Mouse (Mus musculus): ENCODE measurements at regions not wholly inside any gene's neighbourhood (a gene's known extent, or its start where the extent isn't known, plus 50 kb on each side); places are given as distances from the start of the nearest gene placed in this dataset.

GRCm38 (mm10) chr3:143411655-143412054 is 529.9 kb upstream of the Pkn2 start:
- H3K4me1 ChIP-seq (replicated peaks; ENCODE audit: control insufficient read depth, insufficient read depth, low read length) = no peaks in the 10 kb centered on the region
- H3K4me2 ChIP-seq (replicated peaks; ENCODE audit: low read depth) = no peak overlapping the region
- ATAC-seq = no peak
- no peak for TF ChIP-seq CTCF (IDR thresholded peaks at IDR 0.05; ENCODE audit: low read depth)
- no peak overlapping the region for H3K4me3 ChIP-seq (ENCODE audit: low read depth, low read length)
- H3K27me3 ChIP-seq (replicated peaks; ENCODE audit: control insufficient read depth, insufficient read depth, low read length) = no peaks in the 10 kb centered on the region
- H3K36me3 ChIP-seq (ENCODE audit: control insufficient read depth, insufficient read depth) = no peaks in the 10 kb centered on the region
- H3K9me3 ChIP-seq (ENCODE audit: control insufficient read depth) = no peaks in the 10 kb centered on the region
- 72% methylated on average over 4 of the region's 4 CpGs for WGBS
- no peak overlapping the region for H3K9ac ChIP-seq (ENCODE audit: low read depth, low read length)
- H3K27ac ChIP-seq (ENCODE audit: low read depth, low read length) = no peak overlapping the region

GRCm38 (mm10) chr3:143398966-143399365 is 517.2 kb upstream of the Pkn2 start:
- 88% methylated on average over 2 of the region's 2 CpGs for WGBS
- no peak overlapping the region for H3K27ac ChIP-seq (ENCODE audit: low read depth, low read length)
- no peaks in the 10 kb centered on the region for H3K27me3 ChIP-seq (replicated peaks; ENCODE audit: control insufficient read depth, insufficient read depth, low read length)
- H3K4me2 ChIP-seq (replicated peaks; ENCODE audit: low read depth) = no peak overlapping the region
- H3K4me1 ChIP-seq (replicated peaks; ENCODE audit: control insufficient read depth, insufficient read depth, low read length) = no peaks in the 10 kb centered on the region
- no peak for ATAC-seq
- no peak for TF ChIP-seq CTCF (IDR thresholded peaks at IDR 0.05; ENCODE audit: low read depth)
- no peak overlapping the region for H3K4me3 ChIP-seq (ENCODE audit: low read depth, low read length)
- H3K9me3 ChIP-seq (ENCODE audit: control insufficient read depth) = no peaks in the 10 kb centered on the region
- no peak overlapping the region for H3K9ac ChIP-seq (ENCODE audit: low read depth, low read length)
- H3K36me3 ChIP-seq (ENCODE audit: control insufficient read depth, insufficient read depth) = no peaks in the 10 kb centered on the region

- no peaks in the 10 kb centered on the region for H3K4me1 ChIP-seq (replicated peaks; ENCODE audit: control insufficient read depth, insufficient read depth, low read length)
- no peaks in the 10 kb centered on the region for H3K9me3 ChIP-seq (ENCODE audit: control insufficient read depth)
- no peak overlapping the region for H3K4me2 ChIP-seq (replicated peaks; ENCODE audit: low read depth)
- no peaks in the 10 kb centered on the region for H3K36me3 ChIP-seq (ENCODE audit: control insufficient read depth, insufficient read depth)
- no peaks in the 10 kb centered on the region for H3K27me3 ChIP-seq (replicated peaks; ENCODE audit: control insufficient read depth, insufficient read depth, low read length)
- no peak for TF ChIP-seq CTCF (IDR thresholded peaks at IDR 0.05; ENCODE audit: low read depth)
- ATAC-seq = no peak
- no peak overlapping the region for H3K4me3 ChIP-seq (ENCODE audit: low read depth, low read length)
- H3K9ac ChIP-seq (ENCODE audit: low read depth, low read length) = no peak overlapping the region
- WGBS = 85% methylated on average over 1 of the region's 1 CpGs
- no peak overlapping the region for H3K27ac ChIP-seq (ENCODE audit: low read depth, low read length)
Measured at GRCm38 (mm10) chr3:143384357-143384756, 502.6 kb upstream of the Pkn2 start.

- Histone ChIP-seq H3K27ac (ENCODE audit: low read depth, low read length) (no peak overlapping the region), H3K27me3 (replicated peaks; ENCODE audit: control insufficient read depth, insufficient read depth, low read length) (no peaks in the 10 kb centered on the region), H3K4me3 (ENCODE audit: low read depth, low read length) (no peak overlapping the region), H3K36me3 (ENCODE audit: control insufficient read depth, insufficient read depth) (no peaks in the 10 kb centered on the region), H3K9me3 (ENCODE audit: control insufficient read depth) (no peaks in the 10 kb centered on the region), H3K9ac (ENCODE audit: low read depth, low read length) (no peak overlapping the region), H3K4me1 (replicated peaks; ENCODE audit: control insufficient read depth, insufficient read depth, low read length) (no peaks in the 10 kb centered on the region), H3K4me2 (replicated peaks; ENCODE audit: low read depth) (no peak overlapping the region)
- ATAC-seq = 0 out of 2 replicates have a peak, but pooled peaks have one; percentile 43
- WGBS = 5% methylated on average over 13 of the region's 13 CpGs
- peak; percentile 97 for TF ChIP-seq CTCF (IDR thresholded peaks at IDR 0.05; ENCODE audit: low read depth)
Measured at GRCm38 (mm10) chr3:143379193-143379592, 497.4 kb upstream of the Pkn2 start.

GRCm38 (mm10) chr3:143377446-143377845 is 495.6 kb upstream of the Pkn2 start:
- Histone ChIP-seq H3K9ac (ENCODE audit: low read depth, low read length) (no peak overlapping the region), H3K27ac (ENCODE audit: low read depth, low read length) (no peak overlapping the region)
- WGBS = 93% methylated on average over 5 of the region's 5 CpGs

GRCm38 (mm10) chr3:143375527-143376061 is 493.8 kb upstream of the Pkn2 start:
- Histone ChIP-seq H3K4me1 (replicated peaks; ENCODE audit: control insufficient read depth, insufficient read depth, low read length) (no peaks in the 10 kb centered on the region), H3K4me3 (ENCODE audit: low read depth, low read length) (no peak overlapping the region), H3K9ac (ENCODE audit: low read depth, low read length) (no peak overlapping the region), H3K9me3 (ENCODE audit: control insufficient read depth) (no peaks in the 10 kb centered on the region), H3K27ac (ENCODE audit: low read depth, low read length) (no peak overlapping the region), H3K27me3 (replicated peaks; ENCODE audit: control insufficient read depth, insufficient read depth, low read length) (no peaks in the 10 kb centered on the region), H3K4me2 (replicated peaks; ENCODE audit: low read depth) (no peak overlapping the region), H3K36me3 (ENCODE audit: control insufficient read depth, insufficient read depth) (no peaks in the 10 kb centered on the region)
- no peak for TF ChIP-seq CTCF (IDR thresholded peaks at IDR 0.05; ENCODE audit: low read depth)
- 67% methylated on average over 10 of the region's 10 CpGs for WGBS
- no peak for ATAC-seq

More at GRCm38 (mm10) chr3:143377446-143377845, 495.6 kb upstream of the Pkn2 start:
- H3K4me2 ChIP-seq (replicated peaks; ENCODE audit: low read depth) = no peak overlapping the region
- no peaks in the 10 kb centered on the region for H3K9me3 ChIP-seq (ENCODE audit: control insufficient read depth)
- H3K27me3 ChIP-seq (replicated peaks; ENCODE audit: control insufficient read depth, insufficient read depth, low read length) = no peaks in the 10 kb centered on the region
- H3K4me3 ChIP-seq (ENCODE audit: low read depth, low read length) = no peak overlapping the region
- no peak for TF ChIP-seq CTCF (IDR thresholded peaks at IDR 0.05; ENCODE audit: low read depth)
- H3K4me1 ChIP-seq (replicated peaks; ENCODE audit: control insufficient read depth, insufficient read depth, low read length) = no peaks in the 10 kb centered on the region
- H3K36me3 ChIP-seq (ENCODE audit: control insufficient read depth, insufficient read depth) = no peaks in the 10 kb centered on the region
- no peak for ATAC-seq

- Histone ChIP-seq H3K4me3 (ENCODE audit: low read depth, low read length) (no peak overlapping the region), H3K36me3 (ENCODE audit: control insufficient read depth, insufficient read depth) (no peaks in the 10 kb centered on the region), H3K27me3 (replicated peaks; ENCODE audit: control insufficient read depth, insufficient read depth, low read length) (no peaks in the 10 kb centered on the region), H3K27ac (ENCODE audit: low read depth, low read length) (no peak overlapping the region), H3K4me2 (replicated peaks; ENCODE audit: low read depth) (no peak overlapping the region), H3K4me1 (replicated peaks; ENCODE audit: control insufficient read depth, insufficient read depth, low read length) (no peaks in the 10 kb centered on the region), H3K9ac (ENCODE audit: low read depth, low read length) (no peak overlapping the region), H3K9me3 (ENCODE audit: control insufficient read depth) (no peaks in the 10 kb centered on the region)
- WGBS = 79% methylated on average over 1 of the region's 1 CpGs
- no peak for TF ChIP-seq CTCF (IDR thresholded peaks at IDR 0.05; ENCODE audit: low read depth)
- ATAC-seq = no peak
Measured at GRCm38 (mm10) chr3:143373501-143373900, 491.7 kb upstream of the Pkn2 start.
